Mouse (Mus musculus) brain, embryonic 14.5 days (tissue): Measurements from ENCODE around the gene Midn.

Experiments used
- CTCF ChIP-seq: fragments of 200-500 bp; IDR thresholded peaks from 2 replicates; pipeline ENCODE4 v1.5.1; 2012; ENCODE audit warnings: inconsistent platforms, mild to moderate bottlenecking, moderate library complexity, borderline replicate concordance; ENCODE audit not compliant: insufficient read depth, insufficient read length; ENCODE audit errors: extremely low read depth
- POLR2A ChIP-seq: fragments of 200-500 bp; IDR thresholded peaks from 2 replicates; pipeline ENCODE4 v1.6.1; 2012; ENCODE audit warnings: mild to moderate bottlenecking, inconsistent platforms, borderline replicate concordance; ENCODE audit not compliant: poor library complexity, insufficient read depth, insufficient read length, severe bottlenecking; ENCODE audit errors: extremely low read depth

GRCm38 (mm10) chr10:80145896-80146295 lies 2.2 kb upstream of the Midn start:
- TF ChIP-seq POLR2A, result no peak
- no peak for TF ChIP-seq CTCF
